ENCODE assay signal across 8 mouse cellular contexts in the genomic region with DNA sequence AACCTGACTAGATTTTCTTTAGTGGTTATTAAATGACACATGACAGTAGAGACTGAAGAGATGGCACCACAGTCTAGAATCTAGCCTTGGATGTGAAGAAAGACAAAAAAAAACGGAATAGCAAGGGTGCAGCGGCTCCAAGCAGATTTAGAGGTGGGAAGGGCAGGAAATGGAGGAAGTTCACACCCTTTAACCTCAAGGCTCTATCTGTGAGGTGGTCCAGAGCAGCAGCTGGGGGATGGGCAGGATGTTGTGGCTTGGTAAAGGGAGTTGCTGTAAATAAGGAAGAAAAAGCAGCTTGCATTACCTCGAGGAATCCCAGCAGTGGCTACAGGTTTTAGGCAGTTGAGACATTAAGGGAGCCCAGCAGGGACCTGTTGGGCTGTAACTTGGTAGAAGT. TPM values are rescaled to one million over a fixed set of nuclear protein-coding genes. Genes with fewer than 3 reads are reported as not detected.
DNase-seq lines count a peak whose midpoint lies in the region; TF ChIP-seq lines count a peak whose summit lies in the region.
"Had no signal": no experiment of that assay in that cellular context is flagged by ENCODE, and none has a peak within 500 bp of the region (broad histone marks: within the 10 kb centered on the region; RNA-seq: fewer than 3 reads in every experiment).

No protein-coding gene starts in this region.

- peak overlapping the region; percentile 96 for H3K27ac ChIP-seq in ES-Bruce4 (ENCODE audit: insufficient read depth, low read length)
- H3K27ac ChIP-seq in embryonic fibroblast, embryonic 13.5 days (ENCODE audit: insufficient read depth, low read length): peak overlapping the region; percentile 37; the same call in 1 of the 2 replicates
- H3K27ac ChIP-seq in liver, adult 2 months (replicated peaks; ENCODE audit: insufficient read depth, low read depth, low read length): peak overlapping the region; percentile 24; the same call in 1 of the 2 replicates
- H3K27ac ChIP-seq in hindbrain, embryonic 10.5 days: no peak overlapping the region
- H3K27ac ChIP-seq: midbrain, embryonic 12.5 days had no signal

- no peaks in the 10 kb centered on the region; the same call in 1 of the 2 replicates for H3K36me3 ChIP-seq in ES-Bruce4 (ENCODE audit: control insufficient read depth, insufficient read depth, low read length, poor library complexity, severe bottlenecking)
- H3K36me3 ChIP-seq in liver, adult 2 months (ENCODE audit: control insufficient read depth, insufficient read depth, low read length): no peaks in the 10 kb centered on the region
- no peaks in the 10 kb centered on the region for H3K36me3 ChIP-seq in hindbrain, embryonic 10.5 days
- H3K36me3 ChIP-seq: midbrain, embryonic 12.5 days had no signal

- DNase-seq in liver, adult 2 months (ENCODE audit: extremely low read depth, low read depth, low spot score): no peak
- DNase-seq in spleen, adult 18-20 months: peak; percentile 40 to 43
- no peak for DNase-seq in ovary, postnatal 14 days (ENCODE audit: low spot score)
- DNase-seq in layer of hippocampus, adult 9-10 months (ENCODE audit: low spot score): no peak
- DNase-seq in hindbrain, embryonic 10.5 days (ENCODE audit: low spot score): no peak

- no peak for TF ChIP-seq CTCF in ES-Bruce4 (IDR thresholded peaks at IDR 0.05; ENCODE audit: low read depth, low read length)
- no peak for TF ChIP-seq CTCF in embryonic fibroblast, embryonic 13.5 days (IDR thresholded peaks at IDR 0.05; ENCODE audit: borderline replicate concordance, insufficient read depth, low read length)
- no peak for TF ChIP-seq CTCF in liver, adult 2 months (IDR thresholded peaks at IDR 0.05; ENCODE audit: low read depth, low read length)

- no peaks in the 10 kb centered on the region for H3K9me3 ChIP-seq in ES-Bruce4 (replicated peaks; ENCODE audit: control insufficient read depth, insufficient read depth, low read length, poor library complexity, severe bottlenecking)
- H3K9me3 ChIP-seq in hindbrain, embryonic 10.5 days: no peaks in the 10 kb centered on the region
- H3K9me3 ChIP-seq: midbrain, embryonic 12.5 days had no signal

- WGBS in liver, adult 2 months: 51% methylated on average over 3 of the region's 3 CpGs
- WGBS in hindbrain, embryonic 10.5 days: 33% methylated on average over 3 of the region's 3 CpGs

- H3K9ac ChIP-seq in ES-Bruce4 (ENCODE audit: low read depth, poor library complexity, severe bottlenecking): peak overlapping the region; percentile 40; the same call in 1 of the 2 replicates
- H3K9ac ChIP-seq in liver, adult 2 months (ENCODE audit: low read depth, low read length): no peak overlapping the region
- H3K9ac ChIP-seq: midbrain, embryonic 12.5 days had no signal

- H3K4me1 ChIP-seq in ES-Bruce4 (ENCODE audit: control insufficient read depth, insufficient read depth, low read length): peaks cover 3% of the 10 kb centered on the region
- peaks cover 19% of the 10 kb centered on the region for H3K4me1 ChIP-seq in embryonic fibroblast, embryonic 13.5 days (ENCODE audit: control insufficient read depth, insufficient read depth, low read length)
- H3K4me1 ChIP-seq in liver, adult 2 months (ENCODE audit: control insufficient read depth, insufficient read depth, low read length): no peaks in the 10 kb centered on the region
- peaks cover 18% of the 10 kb centered on the region for H3K4me1 ChIP-seq in hindbrain, embryonic 10.5 days (replicated peaks)
- H3K4me1 ChIP-seq: midbrain, embryonic 12.5 days had no signal

- TF ChIP-seq EP300 in ES-Bruce4 (IDR thresholded peaks at IDR 0.05; ENCODE audit: insufficient read depth, low read depth, low read length): peak; percentile 97

- H3K27me3 ChIP-seq in ES-Bruce4 (ENCODE audit: control insufficient read depth, insufficient read depth, low read length, poor library complexity, severe bottlenecking): no peaks in the 10 kb centered on the region
- no peaks in the 10 kb centered on the region for H3K27me3 ChIP-seq in liver, adult 2 months (ENCODE audit: control insufficient read depth, insufficient read depth, low read length)
- no peaks in the 10 kb centered on the region for H3K27me3 ChIP-seq in hindbrain, embryonic 10.5 days (ENCODE audit: insufficient read depth, poor library complexity, severe bottlenecking)
- H3K27me3 ChIP-seq: midbrain, embryonic 12.5 days had no signal

- no peak for TF ChIP-seq POLR2A in ES-Bruce4 (IDR thresholded peaks at IDR 0.05; ENCODE audit: insufficient read depth, low read length)
- no peak for TF ChIP-seq POLR2A in embryonic fibroblast, embryonic 13.5 days (IDR thresholded peaks at IDR 0.05; ENCODE audit: low read depth, low read length)
- no peak for TF ChIP-seq POLR2A in liver, adult 2 months (IDR thresholded peaks at IDR 0.05; ENCODE audit: extremely low read depth, insufficient read depth, low read length)

- H3K4me3 ChIP-seq in ES-Bruce4 (ENCODE audit: low read depth, low read length): no peak overlapping the region
- H3K4me3 ChIP-seq in embryonic fibroblast, embryonic 13.5 days (ENCODE audit: insufficient read depth, low read length): no peak overlapping the region
- H3K4me3 ChIP-seq in liver, adult 2 months (ENCODE audit: insufficient read depth, low read depth, low read length): no peak overlapping the region
- H3K4me3 ChIP-seq in hindbrain, embryonic 10.5 days: no peak overlapping the region
- H3K4me3 ChIP-seq: midbrain, embryonic 12.5 days had no signal

- H3K79me2 ChIP-seq in liver, adult 2 months (ENCODE audit: control insufficient read depth, insufficient read depth, low read length): no peaks in the 10 kb centered on the region

RNA-seq across cellular contexts. Expression of a gene that starts 23.4 kb away (rescaled TPM):
- 172 and 196 TPM in 2 replicates for polyA plus RNA-seq in ES-Bruce4 (2011; ENCODE audit: insufficient read depth, insufficient read length, low read depth, missing spikeins)
- polyA plus RNA-seq in embryonic fibroblast, embryonic 13.5 days (2011; ENCODE audit: insufficient read length, low read depth, missing spikeins): 76.1 and 91.2 TPM in 2 replicates
- total RNA-seq in liver, adult 2 months (2014; rRNA removed): 53.0 and 58.3 TPM in 2 replicates
- 16.2 TPM in 2 replicates for polyA plus RNA-seq in liver, adult 2 months (2012; rRNA removed)
- 172 and 189 TPM in 2 replicates for polyA plus RNA-seq in hindbrain, embryonic 10.5 days (2016; fragmentation: Nextera tagmentation; extraction: Ambion mirVana)

RNA-seq across cellular contexts. Expression of a gene that starts 59.2 kb away (rescaled TPM):
- 358 and 376 TPM in 2 replicates for polyA plus RNA-seq in ES-Bruce4 (2011; ENCODE audit: insufficient read depth, insufficient read length, low read depth, missing spikeins)
- polyA plus RNA-seq in embryonic fibroblast, embryonic 13.5 days (2011; ENCODE audit: insufficient read length, low read depth, missing spikeins): 234 and 239 TPM in 2 replicates
- total RNA-seq in liver, adult 2 months (2014; rRNA removed): 85.2 and 135 TPM in 2 replicates
- 9.1 and 11.5 TPM in 2 replicates for polyA plus RNA-seq in liver, adult 2 months (2012; rRNA removed)
- 514 and 598 TPM in 2 replicates for polyA plus RNA-seq in hindbrain, embryonic 10.5 days (2016; fragmentation: Nextera tagmentation; extraction: Ambion mirVana)

Comparison
In these comparisons a context has a peak if more than half of its experiments do, and no peak if none do; other contexts are left out.
1. DNase-seq: peak in spleen, adult 18-20 months (2 of 2); none in liver, adult 2 months (single experiment), ovary, postnatal 14 days (single experiment), layer of hippocampus, adult 9-10 months (single experiment) and hindbrain, embryonic 10.5 days (single experiment).
2. RNA of a gene that starts 59.2 kb away (polyA plus RNA-seq): 514 to 598 TPM in hindbrain, embryonic 10.5 days, 358 to 376 TPM in ES-Bruce4 and 234 to 239 TPM in embryonic fibroblast, embryonic 13.5 days; 9.1 to 11.5 TPM in liver, adult 2 months; every median in the first group is over 10 times any median in the second.